Mouse (Mus musculus): ENCODE results near the gene Csrp3.

Csrp3 gene

DNA sequence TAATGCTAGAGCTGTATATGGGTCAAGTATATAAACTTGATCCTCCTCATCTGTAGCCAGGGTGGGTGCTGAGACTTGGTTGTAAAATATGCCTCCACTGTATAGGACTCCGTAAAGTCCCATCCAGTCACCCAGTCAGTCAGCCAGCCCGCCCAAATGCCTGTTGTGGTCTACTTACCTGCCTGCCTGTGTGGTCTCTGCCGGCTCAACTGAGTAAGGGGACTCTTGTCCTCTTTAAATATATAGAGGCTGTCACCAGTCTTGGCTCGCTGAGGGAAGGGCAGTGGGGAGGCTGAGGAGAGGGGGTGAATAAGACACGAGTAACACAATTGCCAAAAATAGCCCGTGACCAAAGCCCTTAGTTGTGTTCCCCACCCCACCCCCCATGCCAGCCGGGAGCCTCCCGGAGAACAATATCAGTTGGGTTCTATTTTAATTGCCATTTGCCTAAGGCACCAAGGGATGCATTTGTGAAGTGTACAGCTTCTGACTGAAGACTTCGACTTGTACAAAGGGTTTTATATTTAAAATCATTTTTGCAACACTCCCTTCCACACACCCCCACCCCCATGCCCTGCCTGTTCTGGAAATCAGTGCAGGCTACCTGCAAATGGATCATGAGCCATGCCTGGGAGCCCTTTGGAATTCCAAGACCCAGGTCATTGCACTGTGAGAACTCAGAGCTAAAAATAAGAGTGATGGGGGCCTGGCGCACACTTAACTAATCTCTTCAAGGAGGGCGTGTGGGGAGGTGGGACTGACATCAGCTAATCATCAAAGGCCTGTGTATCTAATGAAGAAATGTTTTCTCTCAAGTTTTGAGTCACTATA, at the start of gene Csrp3:
TSS of gene Csrp3 (minus strand) at position 214 of the 831 bp plus-strand sequence.
- no peak for DNase-seq (ENCODE audit: low spot score in 2 of 2)

DNA sequence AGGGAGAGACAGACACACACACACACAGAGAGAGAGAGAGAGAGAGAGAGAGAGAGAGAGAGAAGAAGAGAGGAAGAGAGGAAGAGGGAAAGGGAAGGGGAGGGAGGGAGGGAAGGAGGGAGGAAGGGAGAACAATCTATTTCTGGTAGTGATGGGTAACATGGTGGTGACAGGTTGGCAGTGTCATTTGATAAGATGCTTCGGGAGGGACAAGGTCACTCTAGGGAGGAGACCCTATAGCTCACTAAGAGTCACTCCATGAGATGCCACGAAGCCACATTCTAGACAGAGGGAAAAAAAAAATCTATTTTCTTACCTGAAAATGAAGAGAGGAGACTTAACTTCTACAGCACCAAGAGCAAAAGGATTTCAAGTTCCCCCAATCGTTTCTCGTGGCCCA, 48.2 kb upstream of the Csrp3 start:
- DNase-seq (ENCODE audit: low spot score in 2 of 2): no peak

DNA sequence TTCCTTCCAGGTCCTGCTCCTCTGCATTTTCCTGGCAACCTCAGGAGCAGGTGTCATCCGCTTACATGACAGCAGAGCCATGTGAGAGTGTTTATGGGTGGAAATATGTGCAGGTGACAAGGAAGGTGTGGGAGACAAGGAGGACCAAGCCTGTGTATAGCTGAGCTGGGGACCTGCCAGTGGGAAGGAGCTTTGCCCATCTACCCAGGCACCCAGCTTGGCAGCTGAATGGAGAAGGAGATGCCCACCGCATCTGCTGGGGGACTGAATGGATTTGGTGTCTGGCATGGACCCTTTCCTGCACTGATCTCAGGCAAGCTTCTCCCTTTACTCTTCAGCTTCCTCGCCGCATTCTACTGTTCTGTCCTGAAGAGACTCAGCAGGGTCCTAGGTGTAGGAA, 47.6 kb upstream of the Csrp3 start:
- no peak for DNase-seq (ENCODE audit: low spot score in 2 of 2)

- DNase-seq (ENCODE audit: low spot score in 2 of 2): peak in 1 of 2 experiments; percentile 6
These were observed 46.9 kb upstream of the Csrp3 start for GRCm38 (mm10) chr7:48894763-48895162.

GRCm38 (mm10) chr7:48894152-48894551, 46.3 kb upstream of the Csrp3 start:
- DNase-seq (ENCODE audit: low spot score in 2 of 2): peak; percentile 84 to 85

GRCm38 (mm10) chr7:48893093-48893492, 45.3 kb upstream of the Csrp3 start:
- DNase-seq (ENCODE audit: low spot score in 2 of 2): no peak

DNA sequence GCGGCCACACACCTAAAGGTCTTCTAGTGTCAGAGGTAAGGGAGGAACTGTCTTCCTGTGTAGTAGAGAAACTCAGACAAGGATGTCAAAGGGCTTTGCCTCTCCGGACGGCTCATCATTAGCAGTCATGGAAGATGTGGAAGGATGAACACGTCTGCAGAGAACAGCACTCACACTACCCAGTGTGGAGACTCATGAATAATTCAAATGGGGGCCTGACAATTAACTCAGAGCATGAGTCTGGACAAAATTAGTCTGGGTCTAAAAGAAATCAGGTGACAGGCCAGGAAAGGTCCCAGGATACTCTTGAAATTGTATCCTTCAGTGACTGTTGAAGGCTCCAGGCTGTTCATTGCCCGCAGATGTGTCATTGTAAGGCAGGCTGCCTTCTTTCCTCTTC, 43.2 kb upstream of the Csrp3 start:
- no peak for DNase-seq (ENCODE audit: low spot score in 2 of 2)

- no peak for DNase-seq (ENCODE audit: low spot score in 2 of 2)
These were observed 40.9 kb upstream of the Csrp3 start for GRCm38 (mm10) chr7:48888751-48889150.

- DNase-seq (ENCODE audit: low spot score in 2 of 2): no peak
These were observed 40.1 kb upstream of the Csrp3 start for GRCm38 (mm10) chr7:48887973-48888372.

DNA sequence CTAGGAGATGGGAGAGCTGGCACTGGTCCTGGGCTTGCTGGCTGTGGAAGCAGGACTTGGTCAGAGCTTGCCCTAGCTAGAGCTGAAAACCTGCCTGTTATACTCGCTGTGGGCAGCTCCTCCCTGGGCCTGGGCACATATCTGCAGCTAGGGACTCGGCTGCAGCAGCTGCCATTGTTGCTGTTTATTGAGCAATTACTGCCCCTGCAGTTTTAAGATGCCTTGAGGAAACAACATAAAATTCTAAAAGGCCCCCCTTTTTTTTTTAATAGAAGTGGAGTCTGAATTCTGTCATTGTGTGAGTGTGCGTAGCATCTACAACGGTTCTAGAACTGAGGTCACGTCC, 36.4 kb upstream of the Csrp3 start:
- no peak for DNase-seq (ENCODE audit: low spot score in 2 of 2)

DNA sequence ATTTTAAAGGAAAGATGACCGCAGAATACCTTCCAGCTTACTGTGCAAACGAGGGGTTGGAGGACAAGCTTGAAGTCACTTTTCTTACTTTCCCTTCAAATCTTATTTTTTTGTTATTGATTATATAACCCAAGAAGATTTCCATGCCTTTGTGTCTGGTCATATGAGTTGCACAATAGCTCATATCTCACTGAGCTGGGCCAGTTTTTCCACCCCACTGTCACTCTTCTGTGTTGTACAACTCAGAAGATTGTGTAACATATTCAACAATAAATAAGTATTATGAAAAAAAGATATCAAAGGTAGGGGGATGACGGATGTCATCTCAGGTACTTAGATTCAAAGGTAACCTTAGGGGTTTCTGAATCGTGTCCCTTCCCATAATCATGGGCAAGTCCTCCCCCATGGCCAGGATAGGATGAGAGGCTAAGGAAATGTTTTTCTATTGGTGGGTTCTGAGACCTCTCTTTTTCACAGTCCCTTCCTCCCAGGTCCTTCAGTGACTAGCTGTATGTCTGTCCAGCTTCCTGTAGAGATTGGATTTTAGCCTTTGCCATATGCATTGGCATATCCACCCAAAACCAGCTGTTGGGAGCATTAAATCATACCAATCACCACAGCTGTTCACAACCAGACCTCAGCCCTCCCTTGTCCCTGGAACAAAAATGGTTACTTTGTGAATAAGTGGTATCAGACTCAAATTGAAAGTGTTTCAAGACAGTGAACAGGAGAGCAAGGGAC, 35.9 kb upstream of the Csrp3 start:
- no peak for DNase-seq (ENCODE audit: low spot score in 2 of 2)

DNA sequence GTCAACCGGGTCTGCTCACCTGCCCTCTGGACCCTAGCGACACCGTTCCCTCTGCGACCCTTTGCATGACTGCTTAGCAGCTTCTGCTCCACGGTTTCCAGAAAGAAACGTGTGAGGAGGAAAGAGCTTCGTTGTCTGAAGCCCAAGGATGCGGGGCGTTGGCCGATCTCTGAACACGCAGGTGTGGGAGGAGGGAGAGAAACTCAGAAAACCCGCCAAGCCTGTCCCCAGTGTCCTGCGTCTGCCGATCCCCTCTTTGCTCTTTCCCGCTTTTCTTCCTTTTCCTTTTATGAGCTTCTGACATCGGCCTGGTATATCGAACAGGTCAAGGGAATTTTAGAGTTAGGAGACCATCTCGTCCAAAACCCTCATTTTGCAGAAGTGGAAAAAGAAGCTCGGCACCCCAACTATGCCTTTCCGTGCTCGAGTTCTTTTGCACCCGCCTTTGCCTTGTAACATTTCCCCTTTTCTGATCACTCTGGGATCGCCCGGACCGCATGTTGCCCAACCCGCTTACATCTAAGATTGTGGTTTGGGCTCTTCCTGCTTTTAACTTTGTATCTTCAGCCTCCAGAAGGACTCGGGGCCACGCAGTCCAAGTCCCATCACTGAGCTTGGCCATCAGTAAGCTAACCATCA, 34.3 kb upstream of the Csrp3 start:
- no peak for DNase-seq (ENCODE audit: low spot score in 2 of 2)

- DNase-seq (ENCODE audit: low spot score in 2 of 2): peak in 1 of 2 experiments; percentile 10
These were observed 33.7 kb upstream of the Csrp3 start, which contains the start of gene E2f8 for GRCm38 (mm10) chr7:48881486-48881885. Gene E2f8 (minus strand): TSS chr7:48881596.

- peak; percentile 95 to 96 for DNase-seq (ENCODE audit: low spot score in 2 of 2)
These were observed 33.0 kb upstream of the Csrp3 start for GRCm38 (mm10) chr7:48880591-48881481.

DNA sequence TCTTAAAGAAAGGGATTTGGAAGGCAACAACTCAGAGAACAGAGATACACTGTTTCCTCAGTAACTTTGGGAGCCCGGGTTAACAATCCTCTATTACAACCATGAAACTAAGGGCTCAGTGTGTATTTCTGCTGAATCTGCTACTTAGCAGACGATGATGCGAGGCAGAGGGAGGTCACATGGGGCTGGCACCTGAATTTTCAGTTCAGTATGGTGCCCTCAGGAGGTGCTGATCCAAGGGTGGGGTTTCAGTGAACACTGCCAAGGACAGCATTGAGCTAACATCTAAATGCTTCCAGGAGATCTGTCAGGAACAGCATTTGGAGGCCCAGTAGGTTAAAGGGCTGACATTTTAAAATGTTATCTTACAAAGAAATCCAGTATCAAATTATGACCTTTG, 31.7 kb upstream of the Csrp3 start:
- DNase-seq (ENCODE audit: low spot score in 2 of 2): no peak

DNA sequence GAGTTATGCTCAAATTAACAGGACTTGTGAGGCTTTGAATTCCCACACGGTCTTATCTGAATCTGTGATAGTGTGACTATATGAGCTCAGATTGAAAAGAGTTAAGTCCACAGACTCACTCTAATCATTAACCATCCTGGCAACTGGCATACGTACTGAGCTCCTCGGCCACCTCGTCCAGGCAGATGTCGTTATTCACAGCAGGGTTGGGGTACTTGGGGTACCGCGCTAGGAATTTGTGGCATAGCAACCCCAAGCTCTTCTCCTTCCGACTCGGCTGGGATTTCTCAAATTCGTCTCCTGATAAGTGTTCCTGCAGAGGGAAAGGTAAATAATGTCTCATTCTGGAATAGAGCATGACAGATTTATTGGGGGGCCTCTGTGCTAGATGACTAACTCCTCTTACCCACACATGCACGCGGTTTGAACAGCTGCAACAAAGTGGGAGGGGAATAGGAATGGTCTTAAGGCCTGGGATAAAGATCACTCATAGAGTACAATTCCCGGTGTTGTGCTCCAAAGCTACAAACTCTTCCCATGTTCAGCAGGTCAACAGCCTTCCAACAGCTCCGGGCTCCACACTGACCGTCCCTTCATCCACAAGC, 30.1 kb upstream of the Csrp3 start:
- no peak for DNase-seq (ENCODE audit: low spot score in 2 of 2)

GRCm38 (mm10) chr7:48876526-48876925, 28.7 kb upstream of the Csrp3 start:
- peak; percentile 64 for DNase-seq (ENCODE audit: low spot score in 2 of 2)

- DNase-seq (ENCODE audit: low spot score in 2 of 2): no peak
These were observed 27.3 kb upstream of the Csrp3 start for GRCm38 (mm10) chr7:48875096-48875495.

- no peak for DNase-seq (ENCODE audit: low spot score in 2 of 2)
These were observed 23.5 kb upstream of the Csrp3 start for GRCm38 (mm10) chr7:48871292-48871691.

DNA sequence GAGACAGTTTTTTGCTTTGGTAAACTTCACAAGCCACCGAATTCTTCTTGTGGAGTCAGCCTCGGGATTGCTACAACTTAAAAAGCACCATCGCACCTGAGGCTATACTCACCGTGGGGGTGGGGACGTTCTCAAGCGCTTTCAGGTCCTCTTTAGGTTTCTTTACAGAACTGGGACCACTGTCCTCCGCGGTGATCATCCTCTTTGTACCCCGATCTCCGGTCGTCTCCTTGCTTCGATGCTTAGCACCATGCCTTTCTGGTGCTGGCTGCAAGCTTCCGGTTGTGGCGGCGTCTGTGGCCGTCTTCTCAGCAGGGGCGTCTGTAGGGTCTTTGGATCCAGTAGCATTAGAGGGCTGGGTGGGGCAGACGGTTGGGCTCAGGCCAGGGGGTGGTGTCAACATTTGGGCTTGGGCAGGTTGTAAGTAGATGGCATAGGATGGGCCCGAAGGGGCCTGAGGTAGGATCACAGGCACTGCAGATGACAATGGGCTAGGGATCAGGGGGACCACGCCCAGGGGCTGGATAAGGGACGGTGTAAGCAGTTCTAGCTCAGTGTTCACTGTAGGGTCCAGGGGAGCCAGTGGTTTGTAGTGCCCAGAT, 22.8 kb upstream of the Csrp3 start:
- no peak for DNase-seq (ENCODE audit: low spot score in 2 of 2)

- DNase-seq (ENCODE audit: low spot score in 2 of 2): no peak
These were observed 22.3 kb upstream of the Csrp3 start for GRCm38 (mm10) chr7:48870144-48870543.

All from right cerebral cortex, adult 2 months (tissue).